Mouse (Mus musculus) ES-Bruce4 (cell line): Measurements from ENCODE around the gene Tcfl5.

Experiments
- CTCF ChIP-seq: IDR thresholded peaks from one replicate; pipeline ENCODE4 v1.8.1; 2011; ENCODE audit warnings: low read depth, low read length
- EP300 ChIP-seq: IDR thresholded peaks from 2 replicates; pipeline ENCODE4 v1.6.1; 2011; ENCODE audit warnings: low read depth, low read length; ENCODE audit not compliant: insufficient read depth

- TF ChIP-seq CTCF (no peak), EP300 (no peak)
Observed at GRCm38 (mm10) chr2:180684031-180684430, 41.5 kb upstream of the Tcfl5 start.
